Mouse (Mus musculus) megakaryocyte, embryonic 14.5 days (primary cell): ENCODE results near the gene Pipox. TPM values are rescaled to one million over a fixed set of nuclear protein-coding genes. Genes with fewer than 3 reads are reported as not detected.

Experiments used
- H3K27me3 ChIP-seq: replicated peaks from 2 replicates; pipeline ENCODE3; 2012; ENCODE audit warnings: inconsistent platforms
- H3K36me3 ChIP-seq: replicated peaks from 2 replicates; pipeline ENCODE3; 2012; ENCODE audit warnings: low read length, inconsistent platforms, mixed read lengths
- H3K4me1 ChIP-seq: 2 replicates; pipeline ENCODE4 v1.6.1; 2012; ENCODE audit warnings: inconsistent platforms
- H3K4me3 ChIP-seq: replicated peaks from 2 replicates; pipeline ENCODE3; 2012; ENCODE audit warnings: moderate library complexity, mild to moderate bottlenecking, inconsistent platforms
- H3K9me3 ChIP-seq: 2 replicates; pipeline ENCODE4 v1.6.1; 2012; ENCODE audit warnings: inconsistent platforms
- FLI1 ChIP-seq: IDR thresholded peaks from 2 replicates; pipeline ENCODE4 v1.6.1; 2012; ENCODE audit warnings: low read length, inconsistent platforms, mixed read lengths
- GATA1 ChIP-seq: IDR thresholded peaks from 3 replicates; pipeline ENCODE4 v1.6.1; 2012; ENCODE audit warnings: mixed read lengths, low read length, inconsistent platforms, borderline replicate concordance
- polyA plus RNA-seq: library from polyadenylated mRNA; stranded (reverse); fragments of >175 nt; gene quantifications from 2 replicates; pipeline ENCODE4 v1.2.3, GENCODE M21; 2012; ENCODE audit warnings: low replicate concordance; ENCODE audit not compliant: insufficient read depth

Gene Pipox
- polyA plus RNA-seq, 1 experiment, result not detected

GRCm38 (mm10) chr11:77852941-77853668 is 40.8 kb downstream of the Pipox start:
- peaks cover 10% of the 10 kb centered on the region; the same call in 1 of the 2 replicates for H3K4me1 ChIP-seq
- no peaks in the 10 kb centered on the region for H3K27me3 ChIP-seq
- no peak overlapping the region for H3K4me3 ChIP-seq
- TF ChIP-seq FLI1, result no peak
- no peak for TF ChIP-seq GATA1
- peaks cover 97% of the 10 kb centered on the region for H3K36me3 ChIP-seq
- no peaks in the 10 kb centered on the region for H3K9me3 ChIP-seq

- peaks cover 10% of the 10 kb centered on the region; the same call in 1 of the 2 replicates for H3K4me1 ChIP-seq
- no peak overlapping the region for H3K4me3 ChIP-seq
Observed at GRCm38 (mm10) chr11:77852195-77852594, 41.7 kb downstream of the Pipox start.

GRCm38 (mm10) chr11:77851483-77852010 is 42.3 kb downstream of the Pipox start:
- Histone ChIP-seq H3K4me3 (no peak overlapping the region), H3K9me3 (no peaks in the 10 kb centered on the region), H3K36me3 (peaks cover 97% of the 10 kb centered on the region), H3K27me3 (no peaks in the 10 kb centered on the region), H3K4me1 (peaks cover 10% of the 10 kb centered on the region; the same call in 1 of the 2 replicates)
- TF ChIP-seq GATA1 (no peak), FLI1 (no peak)

More at GRCm38 (mm10) chr11:77852195-77852594, 41.7 kb downstream of the Pipox start:
- TF ChIP-seq FLI1 (no peak), GATA1 (no peak)
- Histone ChIP-seq H3K36me3 (peaks cover 97% of the 10 kb centered on the region), H3K9me3 (no peaks in the 10 kb centered on the region), H3K27me3 (no peaks in the 10 kb centered on the region)

- Histone ChIP-seq H3K4me1 (peaks cover 10% of the 10 kb centered on the region; the same call in 1 of the 2 replicates), H3K9me3 (no peaks in the 10 kb centered on the region), H3K27me3 (no peaks in the 10 kb centered on the region), H3K36me3 (peaks cover 97% of the 10 kb centered on the region), H3K4me3 (no peak overlapping the region)
- no peak for TF ChIP-seq GATA1
Observed at GRCm38 (mm10) chr11:77850401-77851244, 43.3 kb downstream of the Pipox start.

- Histone ChIP-seq H3K27me3 (no peaks in the 10 kb centered on the region), H3K4me1 (peaks cover 10% of the 10 kb centered on the region; the same call in 1 of the 2 replicates), H3K9me3 (no peaks in the 10 kb centered on the region), H3K4me3 (no peak overlapping the region), H3K36me3 (peaks cover 95% of the 10 kb centered on the region)
- TF ChIP-seq GATA1 (no peak), FLI1 (no peak)
Observed at GRCm38 (mm10) chr11:77849151-77849550, 44.7 kb downstream of the Pipox start.

GRCm38 (mm10) chr11:77848131-77848530 is 45.8 kb downstream of the Pipox start:
- Histone ChIP-seq H3K9me3 (no peaks in the 10 kb centered on the region), H3K4me1 (peaks cover 10% of the 10 kb centered on the region; the same call in 1 of the 2 replicates), H3K27me3 (no peaks in the 10 kb centered on the region), H3K4me3 (no peak overlapping the region), H3K36me3 (peaks cover 95% of the 10 kb centered on the region)
- TF ChIP-seq GATA1 (no peak), FLI1 (no peak)

GRCm38 (mm10) chr11:77847599-77848128 is 46.2 kb downstream of the Pipox start:
- Histone ChIP-seq H3K9me3 (no peaks in the 10 kb centered on the region), H3K4me3 (no peak overlapping the region), H3K4me1 (peaks cover 10% of the 10 kb centered on the region; the same call in 1 of the 2 replicates), H3K27me3 (no peaks in the 10 kb centered on the region), H3K36me3 (peaks cover 96% of the 10 kb centered on the region)
- no peak for TF ChIP-seq FLI1
- no peak for TF ChIP-seq GATA1

GRCm38 (mm10) chr11:77843906-77844200 is 50.0 kb downstream of the Pipox start:
- no peaks in the 10 kb centered on the region for H3K27me3 ChIP-seq
- H3K36me3 ChIP-seq, result peaks cover 98% of the 10 kb centered on the region
- H3K4me1 ChIP-seq, result no peaks in the 10 kb centered on the region; the same call in 1 of the 2 replicates
- H3K9me3 ChIP-seq, result no peaks in the 10 kb centered on the region
- TF ChIP-seq GATA1 (no peak), FLI1 (no peak)
- no peak overlapping the region for H3K4me3 ChIP-seq

GRCm38 (mm10) chr11:77843068-77843905 is 50.6 kb downstream of the Pipox start:
- H3K4me1 ChIP-seq, result no peaks in the 10 kb centered on the region; the same call in 1 of the 2 replicates
- H3K9me3 ChIP-seq, result no peaks in the 10 kb centered on the region
- H3K4me3 ChIP-seq, result no peak overlapping the region
- no peaks in the 10 kb centered on the region for H3K27me3 ChIP-seq
- TF ChIP-seq FLI1, result no peak
- no peak for TF ChIP-seq GATA1
- H3K36me3 ChIP-seq, result peaks cover 98% of the 10 kb centered on the region
